Mouse (Mus musculus): Measurements from ENCODE around the gene Fgfr3. TPM values are rescaled to one million over a fixed set of nuclear protein-coding genes. Genes with fewer than 3 reads are reported as not detected.

Fgfr3 gene
- total RNA-seq, 2 experiments from 2014 or later = not detected

- no peak for ATAC-seq (replicated peaks; ENCODE audit: low FRiP score, poor library complexity, severe bottlenecking)
Measured at GRCm38 (mm10) chr5:33723641-33724465, 2.4 kb downstream of the Fgfr3 start.

GRCm38 (mm10) chr5:33726081-33726647 lies 4.7 kb downstream of the Fgfr3 start:
- no peak for ATAC-seq (replicated peaks; ENCODE audit: low FRiP score, poor library complexity, severe bottlenecking)

- ATAC-seq (replicated peaks; ENCODE audit: low FRiP score, poor library complexity, severe bottlenecking) = no peak
Measured at GRCm38 (mm10) chr5:33726891-33727290, 5.4 kb downstream of the Fgfr3 start.

- no peak for ATAC-seq (replicated peaks; ENCODE audit: low FRiP score, poor library complexity, severe bottlenecking)
Measured at GRCm38 (mm10) chr5:33728841-33729240, 7.4 kb downstream of the Fgfr3 start.

- ATAC-seq (replicated peaks; ENCODE audit: low FRiP score, poor library complexity, severe bottlenecking) = no peak
Measured at GRCm38 (mm10) chr5:33730516-33730915, 9.0 kb downstream of the Fgfr3 start.

- ATAC-seq (replicated peaks; ENCODE audit: low FRiP score, poor library complexity, severe bottlenecking) = no peak
Measured at GRCm38 (mm10) chr5:33731051-33731450, 9.6 kb downstream of the Fgfr3 start.

GRCm38 (mm10) chr5:33733837-33734236 lies 12.4 kb downstream of the Fgfr3 start:
- ATAC-seq (replicated peaks; ENCODE audit: low FRiP score, poor library complexity, severe bottlenecking) = no peak

- no peak for ATAC-seq (replicated peaks; ENCODE audit: low FRiP score, poor library complexity, severe bottlenecking)
Measured at GRCm38 (mm10) chr5:33735412-33736092, 14.1 kb downstream of the Fgfr3 start.

GRCm38 (mm10) chr5:33736230-33736629 lies 14.8 kb downstream of the Fgfr3 start:
- no peak for ATAC-seq (replicated peaks; ENCODE audit: low FRiP score, poor library complexity, severe bottlenecking)

GRCm38 (mm10) chr5:33737903-33738321 lies 16.4 kb downstream of the Fgfr3 start:
- ATAC-seq (replicated peaks; ENCODE audit: low FRiP score, poor library complexity, severe bottlenecking) = no peak

GRCm38 (mm10) chr5:33738341-33738740 lies 16.9 kb downstream of the Fgfr3 start:
- no peak for ATAC-seq (replicated peaks; ENCODE audit: low FRiP score, poor library complexity, severe bottlenecking)

- ATAC-seq (replicated peaks; ENCODE audit: low FRiP score, poor library complexity, severe bottlenecking) = no peak
Measured at GRCm38 (mm10) chr5:33740548-33740947, 19.1 kb downstream of the Fgfr3 start.

- ATAC-seq (replicated peaks; ENCODE audit: low FRiP score, poor library complexity, severe bottlenecking) = no peak
Measured at GRCm38 (mm10) chr5:33743481-33743880, 22.0 kb downstream of the Fgfr3 start.

GRCm38 (mm10) chr5:33777195-33777594 lies 55.7 kb downstream of the Fgfr3 start:
- ATAC-seq (replicated peaks; ENCODE audit: low FRiP score, poor library complexity, severe bottlenecking) = no peak

GRCm38 (mm10) chr5:33781964-33782344 lies 60.5 kb downstream of the Fgfr3 start:
- ATAC-seq (replicated peaks; ENCODE audit: low FRiP score, poor library complexity, severe bottlenecking) = peak; percentile 78

GRCm38 (mm10) chr5:33782345-33782998 lies 61.0 kb downstream of the Fgfr3 start, which contains the start of gene Letm1:
Letm1 (minus strand) TSS chr5:33782817.
- peak; percentile 98 for ATAC-seq (replicated peaks; ENCODE audit: low FRiP score, poor library complexity, severe bottlenecking)

- no peak; the same call in 1 of the 2 replicates for ATAC-seq (replicated peaks; ENCODE audit: low FRiP score, poor library complexity, severe bottlenecking)
Measured at GRCm38 (mm10) chr5:33782999-33783390, 61.5 kb downstream of the Fgfr3 start.
